In genomic region chr2:3575140-3575539, GRCm38 (mm10) we compare ENCODE assay signal across 22 mouse cellular contexts.
"Had no signal": no experiment of that assay in that cellular context is flagged by ENCODE, and none has a peak within 500 bp of the region (broad histone marks: within the 10 kb centered on the region; RNA-seq: fewer than 3 reads in every experiment).

No protein-coding gene starts in this region.

- H3K4me2 ChIP-seq: kidney, embryonic 15.5 days; limb, embryonic 12.5 days; limb, embryonic 15.5 days; liver, embryonic 11.5 days; lung, embryonic 14.5 days; midbrain, embryonic 12.5 days had no signal

- H3K4me1 ChIP-seq: limb, embryonic 12.5 days; midbrain, embryonic 12.5 days had no signal

- H3K27ac ChIP-seq: kidney, embryonic 15.5 days; layer of hippocampus, adult 2 months; left cerebral cortex, adult 2 months; limb, embryonic 12.5 days; limb, embryonic 15.5 days; liver, embryonic 14.5 days; macrophage; midbrain, embryonic 12.5 days; stomach, postnatal 0 days had no signal

- H3K27me3 ChIP-seq: kidney, embryonic 15.5 days; limb, embryonic 12.5 days; limb, embryonic 15.5 days; midbrain, embryonic 12.5 days had no signal

- H3K9me3 ChIP-seq: kidney, embryonic 15.5 days; limb, embryonic 12.5 days; limb, embryonic 15.5 days; midbrain, embryonic 12.5 days had no signal

- H3K36me3 ChIP-seq: kidney, embryonic 15.5 days; limb, embryonic 12.5 days; limb, embryonic 15.5 days; midbrain, embryonic 12.5 days had no signal

- DNase-seq: kidney, adult 8-10 months; kidney, postnatal 10 days; kidney, postnatal 36 days; left cerebral cortex, postnatal 4 days; liver, postnatal 0 days; lung, embryonic 14.5 days; right cerebral cortex, postnatal 14 days; right cerebral cortex, postnatal 4 days; thymus, postnatal 25 days had no signal

- H3K9ac ChIP-seq: kidney, embryonic 15.5 days; limb, embryonic 12.5 days; limb, embryonic 15.5 days; liver, embryonic 14.5 days; liver, postnatal 0 days; lung, embryonic 14.5 days; midbrain, embryonic 12.5 days had no signal

- ATAC-seq: intestine, postnatal 0 days; liver, postnatal 0 days; lung, postnatal 0 days; midbrain, embryonic 16.5 days had no signal

- H3K4me3 ChIP-seq: kidney, embryonic 15.5 days; layer of hippocampus, adult 2 months; left cerebral cortex, adult 2 months; limb, embryonic 12.5 days; limb, embryonic 15.5 days; midbrain, embryonic 12.5 days had no signal
